Comparison of ENCODE assay signal across 17 mouse cellular contexts in the genomic region with DNA sequence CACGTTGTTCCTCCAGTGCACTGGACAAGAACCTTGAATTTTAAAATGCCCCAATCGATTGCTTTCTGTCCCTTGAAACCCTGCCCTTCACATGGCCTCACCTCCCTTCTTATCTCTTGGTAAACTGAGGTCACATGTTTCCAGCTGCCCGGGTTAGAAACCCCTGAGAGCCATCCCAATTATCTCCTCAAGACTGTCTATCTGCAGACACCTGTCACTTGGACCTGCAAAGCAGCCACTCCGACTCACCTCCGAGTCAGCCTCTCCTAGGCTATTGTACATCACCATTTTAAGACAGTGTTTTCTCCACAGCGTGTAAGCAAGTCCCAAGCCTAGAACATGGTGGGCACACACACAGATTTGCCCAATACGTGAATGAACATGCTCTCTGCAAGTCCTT. TPM values are rescaled to one million over a fixed set of nuclear protein-coding genes. Genes with fewer than 3 reads are reported as not detected.
DNase-seq lines count a peak whose midpoint lies in the region; ATAC-seq and TF ChIP-seq lines count a peak whose summit lies in the region.
"Had no signal": no experiment of that assay in that cellular context is flagged by ENCODE, and none has a peak within 500 bp of the region (broad histone marks: within the 10 kb centered on the region; RNA-seq: fewer than 3 reads in every experiment).

No protein-coding gene starts in this region.

- H3K79me2 ChIP-seq in myocyte (ENCODE audit: control insufficient read depth, insufficient read depth): no peaks in the 10 kb centered on the region

- H3K27ac ChIP-seq in kidney, adult 2 months (ENCODE audit: insufficient read depth, low read depth, low read length): peak overlapping the region; percentile 32; the same call in 1 of the 2 replicates
- peak overlapping the region; percentile 14; the same call in 1 of the 2 replicates for H3K27ac ChIP-seq in ES-Bruce4 (ENCODE audit: insufficient read depth, low read length)
- no peak overlapping the region for H3K27ac ChIP-seq in liver, embryonic 14.5 days
- H3K27ac ChIP-seq: forebrain, embryonic 13.5 days; hindbrain, embryonic 13.5 days; kidney, embryonic 15.5 days; limb, embryonic 13.5 days; midbrain, embryonic 13.5 days had no signal

- no peaks in the 10 kb centered on the region for H3K27me3 ChIP-seq in kidney, adult 2 months (replicated peaks; ENCODE audit: control insufficient read depth, insufficient read depth, low read length)
- H3K27me3 ChIP-seq in ES-Bruce4 (ENCODE audit: control insufficient read depth, insufficient read depth, low read length, poor library complexity, severe bottlenecking) (no peaks in the 10 kb centered on the region), myocyte (ENCODE audit: control insufficient read depth, insufficient read depth, insufficient read length) (no peaks in the 10 kb centered on the region)
- no peaks in the 10 kb centered on the region for H3K27me3 ChIP-seq in liver, embryonic 14.5 days (ENCODE audit: control insufficient read depth, insufficient read depth, low read length)
- H3K27me3 ChIP-seq: forebrain, embryonic 13.5 days; hindbrain, embryonic 13.5 days; kidney, embryonic 15.5 days; limb, embryonic 13.5 days; midbrain, embryonic 13.5 days had no signal

- TF ChIP-seq EP300 in ES-Bruce4 (IDR thresholded peaks at IDR 0.05; ENCODE audit: insufficient read depth, low read depth, low read length): no peak
- no peak for TF ChIP-seq EP300 in liver, embryonic 14.5 days (IDR thresholded peaks at IDR 0.05; ENCODE audit: low read depth)

- intact Hi-C loops in heart, postnatal 36 days (cut with DNase I): no loop called here

- no peaks in the 10 kb centered on the region for H3K9me3 ChIP-seq in ES-Bruce4 (replicated peaks; ENCODE audit: control insufficient read depth, insufficient read depth, low read length, poor library complexity, severe bottlenecking)
- H3K9me3 ChIP-seq in liver, embryonic 14.5 days (ENCODE audit: control insufficient read depth, low read length): no peaks in the 10 kb centered on the region
- H3K9me3 ChIP-seq: forebrain, embryonic 13.5 days; hindbrain, embryonic 13.5 days; kidney, embryonic 15.5 days; limb, embryonic 13.5 days; midbrain, embryonic 13.5 days had no signal

- H3K9ac ChIP-seq in ES-Bruce4 (ENCODE audit: low read depth, poor library complexity, severe bottlenecking): no peak overlapping the region
- 0 out of 2 replicates have a peak overlapping the region, but pooled peaks have one; percentile 6 for H3K9ac ChIP-seq in liver, embryonic 14.5 days (replicated peaks)
- H3K9ac ChIP-seq: forebrain, embryonic 13.5 days; hindbrain, embryonic 13.5 days; kidney, embryonic 15.5 days; limb, embryonic 13.5 days; midbrain, embryonic 13.5 days had no signal

- no peak overlapping the region for H3K4me3 ChIP-seq in kidney, adult 2 months (ENCODE audit: insufficient read depth, low read depth, low read length)
- H3K4me3 ChIP-seq in ES-Bruce4 (ENCODE audit: low read depth, low read length) (no peak overlapping the region), myocyte (no peak overlapping the region)
- no peak overlapping the region for H3K4me3 ChIP-seq in liver, embryonic 14.5 days (ENCODE audit: insufficient read depth in 1 of 2, low read depth in 2 of 2, low read length in 2 of 2)
- H3K4me3 ChIP-seq: forebrain, embryonic 13.5 days; hindbrain, embryonic 13.5 days; kidney, embryonic 15.5 days; limb, embryonic 13.5 days; midbrain, embryonic 13.5 days had no signal

- no peak overlapping the region for H3ac ChIP-seq in myocyte (ENCODE audit: control insufficient read depth, insufficient read length)

- TF ChIP-seq CTCF in kidney, adult 2 months (conservative IDR thresholded peaks at IDR 0.05; ENCODE audit: insufficient read depth, insufficient read length, low read depth, low read length): no peak
- TF ChIP-seq CTCF in ES-Bruce4 (IDR thresholded peaks at IDR 0.05; ENCODE audit: low read depth, low read length): no peak
- no peak for TF ChIP-seq CTCF in liver, embryonic 14.5 days (IDR thresholded peaks at IDR 0.05; ENCODE audit: low read depth)

- WGBS in kidney, adult 2 months: 80% methylated on average over 7 of the region's 7 CpGs
- 39% methylated on average over 7 of the region's 7 CpGs for WGBS in liver, embryonic 14.5 days (ENCODE audit: insufficient replicate concordance)

- peak; percentile 24; the same call in 1 of the 2 replicates for ATAC-seq in liver, embryonic 14.5 days (ENCODE audit: insufficient read depth)
- ATAC-seq: forebrain, embryonic 13.5 days; intestine, postnatal 0 days had no signal

- H3K4me1 ChIP-seq in kidney, adult 2 months (ENCODE audit: control insufficient read depth, insufficient read depth, low read length): peaks cover 17% of the 10 kb centered on the region; the same call in 1 of the 2 replicates
- peaks cover 21% of the 10 kb centered on the region for H3K4me1 ChIP-seq in ES-Bruce4 (ENCODE audit: control insufficient read depth, insufficient read depth, low read length)
- H3K4me1 ChIP-seq in liver, embryonic 14.5 days (replicated peaks; ENCODE audit: control insufficient read depth in 2 of 2, insufficient read depth in 2 of 2, low read length in 1 of 2): peaks cover 5 to 20% of the 10 kb centered on the region in 2 experiments; a peak in 3 of 4 replicates

- H3K4me2 ChIP-seq in liver, embryonic 14.5 days (ENCODE audit: low read depth): no peak overlapping the region
- peak overlapping the region; percentile 18 for H3K4me2 ChIP-seq in myocyte (ENCODE audit: low read depth)
- H3K4me2 ChIP-seq: forebrain, embryonic 13.5 days; heart, embryonic 11.5 days; hindbrain, embryonic 13.5 days; kidney, embryonic 15.5 days; limb, embryonic 13.5 days; midbrain, embryonic 13.5 days had no signal

- no peaks in the 10 kb centered on the region for H3K36me3 ChIP-seq in kidney, adult 2 months (ENCODE audit: control insufficient read depth, insufficient read depth, low read length)
- H3K36me3 ChIP-seq in ES-Bruce4 (ENCODE audit: control insufficient read depth, insufficient read depth, low read length, poor library complexity, severe bottlenecking) (no peaks in the 10 kb centered on the region), myocyte (ENCODE audit: control insufficient read depth, insufficient read depth) (no peaks in the 10 kb centered on the region)
- no peaks in the 10 kb centered on the region for H3K36me3 ChIP-seq in liver, embryonic 14.5 days (replicated peaks; ENCODE audit: control insufficient read depth, insufficient read depth, low read depth)
- H3K36me3 ChIP-seq: hindbrain, embryonic 13.5 days; kidney, embryonic 15.5 days; limb, embryonic 13.5 days; midbrain, embryonic 13.5 days had no signal

- TF ChIP-seq POLR2A in kidney, adult 2 months (IDR thresholded peaks at IDR 0.05; ENCODE audit: low read depth, low read length): no peak
- TF ChIP-seq POLR2A in ES-Bruce4 (IDR thresholded peaks at IDR 0.05; ENCODE audit: insufficient read depth, low read length): no peak
- no peak for TF ChIP-seq POLR2A in myocyte (IDR thresholded peaks at IDR 0.05; ENCODE audit: insufficient read length, low read depth)

- no peak for DNase-seq in kidney, adult 2 months
- DNase-seq in kidney, adult 8-10 months: no peak
- no peak for DNase-seq in liver, embryonic 14.5 days (ENCODE audit: low read depth in 3 of 3, low spot score in 3 of 3)
- no peak for DNase-seq in heart, postnatal 36 days
- no peak for DNase-seq in embryo, embryonic 9.5 days (ENCODE audit: extremely low spot score)
- DNase-seq: cerebellum, adult 11-12 months; gastrocnemius, postnatal 36 days; lung, adult 2 months had no signal

TF ChIP-seq in myocyte, 11 proteins besides CTCF, POLR2A, EP300 and RAD21:
- TF ChIP-seq E2F4 (IDR thresholded peaks at IDR 0.05; ENCODE audit: insufficient read depth) (no peak), SRF (IDR thresholded peaks at IDR 0.05; ENCODE audit: control insufficient read depth, insufficient read length, low read depth) (no peak), MAX (IDR thresholded peaks at IDR 0.05; ENCODE audit: low read depth) (no peak), USF1 (IDR thresholded peaks at IDR 0.05; ENCODE audit: low read depth) (no peak), REST (IDR thresholded peaks at IDR 0.05; ENCODE audit: insufficient read depth, insufficient read length) (no peak), CEBPB (IDR thresholded peaks at IDR 0.05; ENCODE audit: insufficient read depth, poor library complexity, severe bottlenecking) (no peak), TCF12 (IDR thresholded peaks at IDR 0.05; ENCODE audit: insufficient read depth, poor library complexity, severe bottlenecking) (no peak)

RNA-seq across cellular contexts. Expression of a gene that starts 31.8 kb away (rescaled TPM):
- 30.8 and 31.3 TPM in 2 replicates for polyA plus RNA-seq in kidney, adult 2 months (2012; rRNA removed)
- 29.0 and 32.2 TPM in 2 replicates for polyA plus RNA-seq in ES-Bruce4 (2011; ENCODE audit: insufficient read depth, insufficient read length, low read depth, missing spikeins)
- 1.0 and 1.4 TPM in 2 replicates for polyA plus RNA-seq in liver, embryonic 14.5 days (2012; rRNA removed)
- 1.9 and 2.3 TPM in 2 replicates for polyA plus RNA-seq in liver, embryonic 14.5 days (2014; fragmentation: Nextera tagmentation; extraction: Ambion mirVana)
- 6.3 TPM for polyA plus RNA-seq in myocyte (2012; fragmentation: generic; extraction: Trizol)
- total RNA-seq in heart, postnatal 36 days (2021): 1 to 10 TPM; 9.0 to 9.1 TPM
